Mouse (Mus musculus) myocyte (in vitro differentiated cells): Measurements from ENCODE around the gene Pcna.

ENCODE experiments used
- CEBPB ChIP-seq: IDR thresholded peaks from 2 replicates; pipeline ENCODE4 v1.6.1; 2011; ENCODE audit warnings: mild to moderate bottlenecking, moderate library complexity; ENCODE audit not compliant: poor library complexity, insufficient read depth, severe bottlenecking
- POLR2A ChIP-seq: IDR thresholded peaks from one replicate; pipeline ENCODE4 v1.6.1; 2011; ENCODE audit warnings: low read depth, mild to moderate bottlenecking, control low read depth, moderate library complexity; ENCODE audit not compliant: insufficient read length
- TCF12 ChIP-seq: IDR thresholded peaks from one replicate; pipeline ENCODE4 v1.6.1; 2011; ENCODE audit warnings: mild to moderate bottlenecking, control low read depth; ENCODE audit not compliant: poor library complexity, insufficient read depth, severe bottlenecking

- TF ChIP-seq TCF12 (no peak), POLR2A (no peak), CEBPB (no peak)
Measured at GRCm38 (mm10) chr2:132253603-132254002, 489 bp upstream of the Pcna start.
